Mouse (Mus musculus) retina, adult 2 months (tissue): ENCODE measurements around the gene Akr1d1.

Experiments
- DNase-seq: peaks from one replicate; pipeline ENCODE4 v3.0.0-alpha.2; 2012; ENCODE audit warnings: low read depth, low spot score

The Akr1d1 gene

GRCm38 (mm10) chr6:37529940-37530339 lies at the start of gene Akr1d1:
Akr1d1 (plus strand) TSS chr6:37530173.
- no peak for DNase-seq

- no peak for DNase-seq
These were observed 48.8 kb upstream of the Akr1d1 start for GRCm38 (mm10) chr6:37481147-37481546.

- no peak for DNase-seq
These were observed 46.7 kb upstream of the Akr1d1 start for GRCm38 (mm10) chr6:37483262-37483661.

- DNase-seq, result no peak
These were observed 45.3 kb upstream of the Akr1d1 start for GRCm38 (mm10) chr6:37484588-37485070.

GRCm38 (mm10) chr6:37486502-37486901 lies 43.5 kb upstream of the Akr1d1 start:
- no peak for DNase-seq

GRCm38 (mm10) chr6:37492241-37492640 lies 37.7 kb upstream of the Akr1d1 start:
- no peak for DNase-seq

- DNase-seq, result no peak
These were observed 35.0 kb upstream of the Akr1d1 start for GRCm38 (mm10) chr6:37494957-37495356.

GRCm38 (mm10) chr6:37496866-37497265 lies 33.1 kb upstream of the Akr1d1 start:
- no peak for DNase-seq

- no peak for DNase-seq
These were observed 24.4 kb upstream of the Akr1d1 start for GRCm38 (mm10) chr6:37505588-37505987.

- no peak for DNase-seq
These were observed 23.0 kb upstream of the Akr1d1 start for GRCm38 (mm10) chr6:37506909-37507515.

- DNase-seq, result no peak
These were observed 19.2 kb upstream of the Akr1d1 start for GRCm38 (mm10) chr6:37510786-37511185.

GRCm38 (mm10) chr6:37520631-37521375 lies 9.2 kb upstream of the Akr1d1 start:
- DNase-seq, result no peak

GRCm38 (mm10) chr6:37532036-37532435 lies 2.1 kb downstream of the Akr1d1 start:
- DNase-seq, result no peak

GRCm38 (mm10) chr6:37536831-37537230 lies 6.9 kb downstream of the Akr1d1 start:
- no peak for DNase-seq

- DNase-seq, result no peak
These were observed 7.8 kb downstream of the Akr1d1 start for GRCm38 (mm10) chr6:37537801-37538200.

GRCm38 (mm10) chr6:37538792-37539191 lies 8.8 kb downstream of the Akr1d1 start:
- no peak for DNase-seq

- DNase-seq, result no peak
These were observed 9.4 kb downstream of the Akr1d1 start for GRCm38 (mm10) chr6:37539403-37539802.

GRCm38 (mm10) chr6:37540113-37540512 lies 10.1 kb downstream of the Akr1d1 start:
- DNase-seq, result no peak

- DNase-seq, result no peak
These were observed 11.2 kb downstream of the Akr1d1 start for GRCm38 (mm10) chr6:37541171-37541570.

- no peak for DNase-seq
These were observed 12.2 kb downstream of the Akr1d1 start for GRCm38 (mm10) chr6:37542145-37542544.

GRCm38 (mm10) chr6:37552760-37553159 lies 22.8 kb downstream of the Akr1d1 start:
- DNase-seq, result no peak

- no peak for DNase-seq
These were observed 24.0 kb downstream of the Akr1d1 start for GRCm38 (mm10) chr6:37553926-37554325.

GRCm38 (mm10) chr6:37554327-37554726 lies 24.4 kb downstream of the Akr1d1 start:
- no peak for DNase-seq
